Mouse (Mus musculus): ENCODE data around the gene Atf7ip2.

The Atf7ip2 gene

DNA sequence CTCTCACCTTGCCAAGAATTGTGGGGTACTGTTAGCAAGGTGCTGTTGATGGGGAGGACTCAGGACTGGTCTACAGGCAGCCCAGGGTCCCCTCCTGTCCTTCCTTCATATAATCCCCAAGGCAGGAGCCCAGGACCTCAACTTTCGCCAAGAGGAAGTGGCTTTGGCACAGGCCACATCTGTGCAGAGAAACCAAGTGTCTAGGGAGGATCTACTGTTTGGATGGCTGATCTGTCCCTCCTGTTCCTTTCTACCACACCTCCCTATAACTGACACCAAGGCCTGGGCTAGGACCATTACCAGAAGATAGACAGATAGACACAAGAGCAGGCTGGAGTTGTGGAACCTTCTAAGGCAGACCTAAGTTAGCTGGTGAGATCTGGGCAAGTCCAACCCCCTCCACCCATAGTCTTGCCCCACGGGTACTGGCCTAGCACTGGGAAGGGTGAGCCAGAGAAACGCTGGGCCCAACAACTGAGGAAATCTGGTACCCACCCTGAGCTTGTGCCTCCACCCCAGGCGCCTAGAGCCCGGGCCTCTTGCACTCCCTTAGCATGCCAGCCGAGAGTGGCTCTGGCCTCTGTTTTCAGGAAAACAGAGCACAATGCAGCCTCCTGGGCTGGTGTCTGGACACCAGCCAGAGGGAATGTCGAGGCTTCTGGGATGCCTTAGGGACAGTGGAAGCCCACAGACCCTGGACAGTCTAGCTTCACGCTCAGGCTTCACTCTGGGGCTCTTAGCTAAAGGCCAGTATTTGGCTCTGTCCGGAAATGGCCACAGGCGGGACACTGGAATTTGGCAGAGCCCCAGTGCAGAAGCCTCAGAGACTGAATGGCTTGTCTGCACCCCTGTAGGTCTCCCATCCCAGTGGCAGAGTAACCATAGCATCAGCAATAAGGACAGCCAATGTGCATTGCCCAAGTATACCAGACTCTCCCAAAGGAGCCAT lies 105.5 kb downstream of the Atf7ip2 start:
- DNase-seq = peak in 1 of 2 experiments; percentile 38

DNA sequence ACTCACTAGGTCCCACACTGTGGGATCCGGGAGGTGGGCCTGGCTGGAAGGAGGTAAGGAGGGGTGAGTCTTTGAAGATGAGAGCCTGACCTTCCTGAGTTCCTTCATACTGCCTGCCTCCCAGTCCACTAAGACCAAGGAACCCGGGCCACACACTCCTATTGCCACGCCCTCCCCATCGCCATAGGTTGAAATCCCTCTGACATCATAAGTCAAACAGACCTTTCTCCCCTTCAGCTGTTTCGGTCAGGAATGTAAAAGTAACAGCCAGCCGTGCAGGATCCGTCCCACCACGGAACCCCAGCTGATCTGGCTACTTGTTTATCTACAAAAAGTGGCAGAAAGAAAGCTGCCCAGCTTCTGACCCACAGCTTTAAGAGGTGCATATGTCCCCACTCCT lies 107.1 kb downstream of the Atf7ip2 start:
- DNase-seq = peak in 1 of 2 experiments; percentile 31

DNA sequence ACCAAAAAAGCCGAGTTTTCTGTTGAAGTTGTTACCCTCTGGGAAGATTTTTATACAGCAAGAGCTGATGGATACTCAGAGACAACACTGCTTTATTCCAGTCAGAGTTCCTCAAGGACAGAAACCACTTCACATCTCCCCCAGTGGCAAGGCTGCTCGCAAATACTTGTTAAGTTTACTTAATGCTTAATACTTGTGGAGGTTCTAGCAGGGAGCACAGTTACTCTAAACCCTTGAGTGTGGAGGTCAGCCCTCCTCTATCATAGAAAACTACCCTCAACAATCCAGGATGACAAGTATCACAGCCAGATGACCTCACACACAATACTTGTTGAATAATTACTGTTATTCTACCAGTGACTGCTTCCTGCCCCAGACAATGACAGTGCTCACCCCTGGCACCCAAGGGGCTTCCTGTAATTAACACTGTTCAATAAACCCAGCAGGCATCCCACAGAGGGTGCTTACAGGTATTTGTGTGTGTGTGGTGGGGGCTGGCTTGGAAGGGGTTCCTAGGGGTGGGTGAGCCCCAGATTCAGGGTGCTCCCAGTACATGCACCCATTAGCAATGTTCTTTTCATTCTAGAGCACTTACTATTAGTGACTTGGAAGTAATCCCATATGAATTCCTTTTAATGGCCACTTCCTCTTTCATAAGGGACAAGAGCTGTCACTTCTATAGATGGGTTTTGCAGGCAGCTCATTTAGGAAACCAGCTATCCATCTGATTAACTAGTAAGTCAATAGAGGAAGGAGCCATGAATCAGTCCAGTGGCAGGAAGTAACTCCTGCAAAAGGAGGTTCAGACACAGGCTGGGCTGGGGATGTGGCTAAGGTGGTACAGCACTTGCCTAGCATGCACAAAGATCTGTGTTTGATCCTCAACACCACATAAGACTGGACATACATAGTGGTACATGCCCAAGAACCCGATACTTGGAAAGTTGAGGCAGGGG lies 108.0 kb downstream of the Atf7ip2 start:
- no peak for DNase-seq
